Mouse (Mus musculus) cerebellum, adult 2 months (tissue): ENCODE measurements at regions not wholly inside any gene's neighbourhood (a gene's known extent, or its start where the extent isn't known, plus 50 kb on each side); places are given as distances from the start of the nearest gene placed in this dataset.
A peak's percentile ranks its signal among the peaks of the same experiment; 100 is the strongest.

ENCODE experiments used
- CTCF ChIP-seq: fragments of 200-500 bp; IDR thresholded peaks from 2 replicates; pipeline ENCODE4 v1.5.1; 2011; ENCODE audit warnings: low read depth, mild to moderate bottlenecking, control low read depth, low read length, moderate library complexity, borderline replicate concordance; ENCODE audit not compliant: insufficient read depth
- POLR2A ChIP-seq: fragments of 200-500 bp; IDR thresholded peaks from 2 replicates; pipeline ENCODE4 v1.6.1; 2011; ENCODE audit warnings: low read length, control low read depth, borderline replicate concordance; ENCODE audit not compliant: insufficient read depth

GRCm38 (mm10) chr5:58736610-58737009 is 1018.8 kb downstream of the Pcdh7 start:
- no peak for TF ChIP-seq POLR2A
- TF ChIP-seq CTCF: peak; percentile 40; the same call in 1 of the 2 replicates
